Mouse (Mus musculus) gastrocnemius, adult 8-10 months (tissue): Measurements from ENCODE around the gene Gm9964. TPM values are rescaled to one million over a fixed set of nuclear protein-coding genes. Genes with fewer than 3 reads are reported as not detected.
"Not testable (repeated sequence)": the region's sequence is repeated elsewhere in the genome, so short reads cannot be mapped to it uniquely, and the experiment has no call there.

Source experiments
- DNase-seq, 2 experiments: peaks; one replicate each; pipeline ENCODE4 v3.0.0; 2022; ENCODE audit warnings: low spot score in 2 of 2
- total RNA-seq, 4 experiments: library from RNA; stranded (reverse); gene quantifications; 2 replicates each; pipeline ENCODE4 v1.2.4; 2022

The Gm9964 gene
- under 1 TPM in 1 of 4 experiments, not detected in 3; 0.46 TPM for total RNA-seq

DNA sequence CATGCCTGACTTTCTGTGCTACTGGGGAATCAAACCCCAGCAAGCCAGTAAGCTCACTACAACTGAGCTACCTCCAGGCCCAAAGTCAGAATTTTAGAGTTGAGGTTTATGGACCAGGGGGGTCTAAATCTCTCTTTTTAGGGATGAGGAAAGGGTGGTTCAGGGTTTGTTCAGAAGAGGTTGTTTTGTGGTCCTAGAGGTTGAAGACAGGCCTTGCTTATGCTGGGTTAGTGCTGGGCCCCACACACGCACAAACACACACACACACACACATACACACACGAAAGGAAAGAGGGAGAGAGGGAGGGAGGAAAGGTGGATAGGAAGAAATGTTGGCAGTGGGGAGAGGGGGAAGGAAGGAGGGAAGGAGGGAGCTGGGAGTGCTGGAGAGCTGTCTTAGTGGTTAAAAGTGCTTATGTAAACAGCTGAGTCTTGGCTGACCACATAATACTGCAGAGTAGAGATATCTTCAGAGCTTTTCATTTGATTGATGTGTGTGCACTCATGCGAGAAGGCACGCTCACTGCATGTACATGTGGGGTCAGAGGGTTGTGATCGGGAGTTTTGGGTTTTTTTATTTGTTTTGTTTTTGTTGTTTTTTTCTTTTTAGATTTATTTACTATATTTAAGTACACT lies at the start of gene Gm9964:
TSS of gene Gm9964 (minus strand) at position 51 of the 636 bp plus-strand sequence.
- no peak for DNase-seq

DNA sequence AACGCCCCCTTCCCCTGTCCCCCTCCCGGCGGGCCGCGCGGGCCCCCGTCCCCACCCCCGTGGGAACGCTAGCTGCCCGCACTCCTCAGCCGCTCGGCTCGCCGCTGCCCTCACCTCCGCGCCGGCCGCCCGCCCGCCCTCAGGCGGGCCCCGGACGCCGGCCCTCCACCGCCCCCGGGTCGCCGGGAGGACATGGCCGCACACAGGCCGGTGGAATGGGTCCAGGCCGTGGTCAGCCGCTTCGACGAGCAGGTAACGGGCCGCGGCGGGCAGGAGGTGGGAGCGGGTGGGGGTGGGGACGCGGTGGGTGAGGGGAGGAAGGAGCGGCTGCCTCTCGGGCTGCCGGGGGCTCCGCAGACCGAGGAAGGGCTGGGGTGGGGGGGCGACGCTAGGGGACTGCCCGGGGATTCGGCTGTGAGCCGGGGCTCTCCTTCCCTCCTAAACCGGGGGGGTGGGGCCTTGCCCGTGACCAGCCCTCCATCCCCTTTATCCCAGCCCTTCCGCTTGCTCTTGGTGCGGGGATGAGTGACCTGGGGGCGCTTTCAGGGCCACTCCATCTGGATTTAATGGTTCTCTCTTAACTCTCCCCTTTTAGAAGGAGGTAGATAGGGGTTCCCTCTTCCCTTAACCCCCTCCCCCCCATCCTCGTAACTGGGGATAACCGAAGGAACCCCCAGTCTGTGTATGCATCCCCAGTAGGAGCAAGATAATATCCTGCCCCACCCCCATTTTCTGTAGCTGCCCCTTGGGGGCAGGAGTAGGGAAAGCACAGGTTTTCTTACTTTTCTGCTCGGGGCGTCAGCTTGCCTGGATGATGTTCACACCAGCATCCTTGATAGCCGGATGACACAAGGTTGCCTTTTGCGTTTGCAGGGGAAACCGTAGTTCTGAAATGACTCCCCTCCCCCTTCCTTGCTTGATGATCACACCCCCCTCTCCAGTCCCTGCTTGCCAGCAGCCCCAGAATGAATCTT lies 43.4 kb upstream of the Gm9964 start:
- peak; percentile 22 to 23 for DNase-seq

DNA sequence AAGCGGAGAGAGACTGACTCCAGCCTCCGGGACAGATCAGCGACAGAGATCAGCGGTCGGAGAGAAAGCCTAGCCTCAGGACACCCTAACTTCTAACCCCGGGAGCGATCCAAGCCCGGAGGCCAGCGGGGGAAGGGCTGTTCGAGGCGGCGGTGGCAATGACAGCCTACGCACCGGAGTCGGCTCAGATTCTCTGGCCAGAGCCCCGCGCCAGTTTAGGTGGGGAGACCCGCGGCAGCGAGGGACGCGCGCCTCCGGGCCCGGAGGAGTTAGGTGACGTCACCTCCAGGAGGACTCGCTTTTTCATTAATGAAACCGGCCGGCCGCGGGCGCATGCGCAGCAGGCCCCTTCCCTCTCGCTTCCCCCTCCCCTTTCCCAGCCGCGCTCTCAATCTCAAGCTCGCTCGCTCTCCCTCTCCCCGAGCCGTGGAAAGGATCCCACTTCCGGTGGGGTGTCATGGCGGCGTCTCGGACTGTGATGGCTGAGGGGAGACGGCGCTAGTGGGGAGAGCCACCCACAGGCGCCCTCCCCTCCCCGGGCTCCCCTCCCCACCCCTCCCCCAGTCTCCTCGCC lies 42.6 kb upstream of the Gm9964 start, which contains the start of gene Nf1:
TSS of gene Nf1 (plus strand) at position 460 of the 574 bp plus-strand sequence.
- DNase-seq, result peak; percentile 92 to 93

DNA sequence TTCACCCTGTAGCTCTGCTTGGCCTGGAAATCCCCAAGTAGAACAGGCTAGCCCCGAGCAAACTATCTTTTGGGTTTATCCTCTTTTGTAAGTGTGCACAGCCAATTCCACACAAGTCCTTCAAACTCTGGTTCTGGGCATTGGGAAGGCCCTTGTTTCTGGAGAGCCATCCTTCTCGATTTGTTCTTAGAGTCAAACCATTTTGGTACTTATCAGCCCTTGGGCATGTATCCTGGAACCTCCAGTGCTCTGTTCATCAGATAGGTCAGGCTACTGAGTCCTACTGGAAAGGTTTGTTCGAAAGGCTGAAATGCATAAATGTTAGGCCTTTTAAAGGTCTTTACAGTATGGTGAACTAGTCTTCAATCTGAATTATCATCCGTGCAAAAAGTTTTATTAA lies 41.9 kb upstream of the Gm9964 start:
- DNase-seq, result no peak

GRCm38 (mm10) chr11:79336722-79337267 lies 40.1 kb upstream of the Gm9964 start:
- DNase-seq, result no peak

GRCm38 (mm10) chr11:79335077-79335476 lies 38.4 kb upstream of the Gm9964 start:
- no peak for DNase-seq

GRCm38 (mm10) chr11:79329585-79329984 lies 32.9 kb upstream of the Gm9964 start:
- no peak for DNase-seq

- DNase-seq, result no peak
Observed at GRCm38 (mm10) chr11:79328060-79328459, 31.4 kb upstream of the Gm9964 start.

- no peak for DNase-seq
Observed at GRCm38 (mm10) chr11:79327106-79327505, 30.4 kb upstream of the Gm9964 start.

GRCm38 (mm10) chr11:79325663-79326062 lies 29.0 kb upstream of the Gm9964 start:
- DNase-seq, result no peak

GRCm38 (mm10) chr11:79323985-79324685 lies 27.4 kb upstream of the Gm9964 start:
- no peak for DNase-seq

GRCm38 (mm10) chr11:79319807-79320206 lies 23.1 kb upstream of the Gm9964 start:
- no peak for DNase-seq

DNA sequence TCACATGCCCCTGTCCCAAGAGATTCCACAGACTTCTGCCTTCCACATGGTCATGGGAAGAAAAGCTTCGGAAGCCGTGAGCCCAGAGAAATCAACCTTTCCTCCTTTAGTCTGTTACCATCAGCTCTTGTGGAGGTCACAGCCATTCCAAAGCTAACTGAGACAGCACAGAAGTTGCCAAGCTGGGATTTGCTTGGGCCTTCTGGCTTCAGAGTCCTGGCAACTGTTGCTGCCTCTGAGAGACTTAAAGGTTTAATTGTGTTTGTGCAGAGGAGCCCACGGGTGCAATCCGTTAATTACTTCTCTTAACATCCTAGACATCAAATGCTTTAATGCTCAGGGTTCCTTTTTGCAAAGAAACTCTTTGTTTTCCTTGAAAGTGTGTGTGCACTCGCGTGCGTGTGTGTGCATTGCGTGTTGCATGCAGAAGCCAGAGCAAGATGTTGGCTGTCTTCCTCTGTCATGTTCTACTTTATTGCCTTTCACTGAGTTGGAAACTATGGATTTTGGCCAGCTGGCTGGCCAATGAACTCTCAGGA lies 20.2 kb upstream of the Gm9964 start:
- DNase-seq, result no peak

DNA sequence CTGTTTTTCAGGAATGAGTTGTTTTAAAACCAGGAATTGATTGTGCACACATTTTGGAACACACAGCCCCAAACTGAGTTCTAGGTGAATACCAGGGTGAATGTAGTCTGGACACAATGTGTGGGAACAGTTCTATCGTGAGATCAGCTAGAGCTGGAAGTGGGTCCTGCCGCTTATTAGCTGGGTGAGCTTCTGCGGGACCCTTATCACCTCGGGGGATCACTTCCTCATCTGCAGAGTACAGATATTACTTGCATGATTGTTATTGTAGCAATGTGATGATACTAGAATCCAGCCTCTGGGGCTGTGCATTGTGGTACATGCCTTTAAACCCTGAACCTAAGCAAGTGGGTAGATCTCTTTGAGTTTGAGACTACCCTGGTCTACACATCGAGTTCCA lies 13.8 kb upstream of the Gm9964 start:
- DNase-seq, result no peak

- DNase-seq, result no peak
Observed at GRCm38 (mm10) chr11:79307560-79308200, 11.0 kb upstream of the Gm9964 start.

GRCm38 (mm10) chr11:79306996-79307395 lies 10.3 kb upstream of the Gm9964 start:
- no peak for DNase-seq

DNA sequence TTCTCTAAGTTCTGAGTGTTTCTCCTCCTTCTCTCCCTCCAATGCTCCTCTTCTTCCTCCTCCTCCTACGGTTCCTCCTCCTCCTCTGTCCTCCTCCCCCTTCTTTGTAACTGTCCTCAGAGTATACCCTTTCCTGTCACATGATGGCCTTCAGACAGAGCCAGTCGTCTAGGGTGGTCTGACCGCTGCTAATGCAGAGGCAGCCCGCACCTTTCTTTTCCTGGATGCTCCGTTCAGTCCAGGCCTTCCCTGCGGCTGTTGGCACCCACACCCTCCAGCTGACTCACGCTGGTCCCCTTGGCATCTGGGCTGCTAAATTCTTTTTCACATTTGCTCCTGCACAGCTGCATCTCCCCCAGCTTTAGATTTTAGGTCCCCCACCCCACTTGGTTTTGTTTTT lies 9.8 kb upstream of the Gm9964 start:
- peak; percentile 9 to 12 for DNase-seq

GRCm38 (mm10) chr11:79305697-79306340 lies 9.1 kb upstream of the Gm9964 start:
- DNase-seq, result no peak

DNA sequence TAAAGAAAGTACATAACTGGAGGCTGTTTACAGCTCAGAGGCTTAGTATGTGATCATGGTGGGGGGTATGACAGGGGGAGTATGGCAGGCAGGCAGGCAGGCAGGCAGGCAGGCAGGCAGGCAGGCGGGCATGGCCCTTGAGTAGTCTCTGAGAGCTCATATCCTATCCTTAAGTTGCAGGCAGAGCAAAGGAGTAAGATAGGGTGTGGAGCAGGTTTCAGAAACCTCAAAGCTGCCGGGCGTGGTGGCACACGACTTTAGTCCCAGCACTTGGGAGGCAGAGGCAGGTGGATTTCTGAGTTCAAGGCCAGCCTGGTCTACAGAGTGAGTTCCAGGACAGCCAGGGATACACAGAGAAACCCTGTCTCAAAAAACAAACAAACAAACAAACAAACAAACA lies 7.5 kb upstream of the Gm9964 start:
- DNase-seq, result not testable (repeated sequence)

GRCm38 (mm10) chr11:79303109-79303508 lies 6.4 kb upstream of the Gm9964 start:
- DNase-seq, result no peak
